Mouse (Mus musculus): Measurements from ENCODE around the gene Acrbp.
A peak's percentile ranks its signal among the peaks of the same experiment; 100 is the strongest.

Gene Acrbp

GRCm38 (mm10) chr6:125049678-125050077, at the start of gene Acrbp:
TSS of gene Acrbp (plus strand) at chr6:125049689.
- no peak for TF ChIP-seq GATA4 (IDR thresholded peaks at IDR 0.05; ENCODE audit: insufficient replicate concordance, low read length)

GRCm38 (mm10) chr6:125003706-125004105, 45.8 kb upstream of the Acrbp start:
- TF ChIP-seq GATA4 (IDR thresholded peaks at IDR 0.05; ENCODE audit: insufficient replicate concordance, low read length), result no peak

- no peak for TF ChIP-seq GATA4 (IDR thresholded peaks at IDR 0.05; ENCODE audit: insufficient replicate concordance, low read length)
These were observed 44.4 kb upstream of the Acrbp start for GRCm38 (mm10) chr6:125005086-125005485.

GRCm38 (mm10) chr6:125008060-125008459, 41.4 kb upstream of the Acrbp start:
- no peak for TF ChIP-seq GATA4 (IDR thresholded peaks at IDR 0.05; ENCODE audit: insufficient replicate concordance, low read length)

- TF ChIP-seq GATA4 (IDR thresholded peaks at IDR 0.05; ENCODE audit: insufficient replicate concordance, low read length), result no peak; the same call in 1 of the 2 replicates
These were observed 40.8 kb upstream of the Acrbp start for GRCm38 (mm10) chr6:125008586-125009128.

- no peak for TF ChIP-seq GATA4 (IDR thresholded peaks at IDR 0.05; ENCODE audit: insufficient replicate concordance, low read length)
These were observed 40.5 kb upstream of the Acrbp start, which contains the start of gene Zfp384 for GRCm38 (mm10) chr6:125009129-125009180. TSS of gene Zfp384 (plus strand) at chr6:125009145.

- TF ChIP-seq GATA4 (IDR thresholded peaks at IDR 0.05; ENCODE audit: insufficient replicate concordance, low read length), result no peak
These were observed 40.1 kb upstream of the Acrbp start for GRCm38 (mm10) chr6:125009181-125010073.

- TF ChIP-seq GATA4 (IDR thresholded peaks at IDR 0.05; ENCODE audit: insufficient replicate concordance, low read length), result no peak
These were observed 31.8 kb upstream of the Acrbp start for GRCm38 (mm10) chr6:125017682-125018081.

- TF ChIP-seq GATA4 (IDR thresholded peaks at IDR 0.05; ENCODE audit: insufficient replicate concordance, low read length), result no peak
These were observed 17.9 kb upstream of the Acrbp start for GRCm38 (mm10) chr6:125031604-125032003.

- TF ChIP-seq GATA4 (IDR thresholded peaks at IDR 0.05; ENCODE audit: insufficient replicate concordance, low read length), result no peak
These were observed 10.8 kb upstream of the Acrbp start for GRCm38 (mm10) chr6:125038666-125039065.

- TF ChIP-seq GATA4 (IDR thresholded peaks at IDR 0.05; ENCODE audit: insufficient replicate concordance, low read length), result no peak
These were observed 10.4 kb upstream of the Acrbp start for GRCm38 (mm10) chr6:125039131-125039530.

GRCm38 (mm10) chr6:125039533-125040153, 9.8 kb upstream of the Acrbp start, which contains the start of gene Ing4:
TSS of gene Ing4 (plus strand) at chr6:125039760.
- TF ChIP-seq GATA4 (IDR thresholded peaks at IDR 0.05; ENCODE audit: insufficient replicate concordance, low read length), result peak; percentile 48; the same call in 1 of the 2 replicates

- no peak for TF ChIP-seq GATA4 (IDR thresholded peaks at IDR 0.05; ENCODE audit: insufficient replicate concordance, low read length)
These were observed 9.3 kb upstream of the Acrbp start for GRCm38 (mm10) chr6:125040221-125040620.

GRCm38 (mm10) chr6:125041047-125041446, 8.4 kb upstream of the Acrbp start:
- no peak for TF ChIP-seq GATA4 (IDR thresholded peaks at IDR 0.05; ENCODE audit: insufficient replicate concordance, low read length)

GRCm38 (mm10) chr6:125042081-125042480, 7.4 kb upstream of the Acrbp start:
- TF ChIP-seq GATA4 (IDR thresholded peaks at IDR 0.05; ENCODE audit: insufficient replicate concordance, low read length), result no peak

GRCm38 (mm10) chr6:125046691-125047090, 2.8 kb upstream of the Acrbp start:
- no peak for TF ChIP-seq GATA4 (IDR thresholded peaks at IDR 0.05; ENCODE audit: insufficient replicate concordance, low read length)
